Mouse (Mus musculus) large intestine, adult 2 months (tissue): Measurements from ENCODE around the gene Abi3. TPM values are rescaled to one million over a fixed set of nuclear protein-coding genes. Genes with fewer than 3 reads are reported as not detected.
"Not testable (repeated sequence)": the region's sequence is repeated elsewhere in the genome, so short reads cannot be mapped to it uniquely, and the experiment has no call there.

ENCODE experiments used
- DNase-seq: peaks from one replicate; pipeline ENCODE4 v3.0.0-alpha.2; 2012; ENCODE audit warnings: low read depth, low spot score
- WGBS: fragments of 180-500 bp; shearing (Covaris S2); methylation state at CpG from one replicate; pipeline ENCODE4 v1.1.7; 2018; 5-methylcytosine and 5-hydroxymethylcytosine counted together
- polyA plus RNA-seq: library from polyadenylated mRNA; depleted of rRNA; stranded (reverse); fragments of >200 nt; gene quantifications from 2 replicates; pipeline ENCODE4 v1.2.3, GENCODE M21; 2012; rRNA removed

The Abi3 gene
- polyA plus RNA-seq, result 37.9 and 40.6 TPM in 2 replicates

DNA sequence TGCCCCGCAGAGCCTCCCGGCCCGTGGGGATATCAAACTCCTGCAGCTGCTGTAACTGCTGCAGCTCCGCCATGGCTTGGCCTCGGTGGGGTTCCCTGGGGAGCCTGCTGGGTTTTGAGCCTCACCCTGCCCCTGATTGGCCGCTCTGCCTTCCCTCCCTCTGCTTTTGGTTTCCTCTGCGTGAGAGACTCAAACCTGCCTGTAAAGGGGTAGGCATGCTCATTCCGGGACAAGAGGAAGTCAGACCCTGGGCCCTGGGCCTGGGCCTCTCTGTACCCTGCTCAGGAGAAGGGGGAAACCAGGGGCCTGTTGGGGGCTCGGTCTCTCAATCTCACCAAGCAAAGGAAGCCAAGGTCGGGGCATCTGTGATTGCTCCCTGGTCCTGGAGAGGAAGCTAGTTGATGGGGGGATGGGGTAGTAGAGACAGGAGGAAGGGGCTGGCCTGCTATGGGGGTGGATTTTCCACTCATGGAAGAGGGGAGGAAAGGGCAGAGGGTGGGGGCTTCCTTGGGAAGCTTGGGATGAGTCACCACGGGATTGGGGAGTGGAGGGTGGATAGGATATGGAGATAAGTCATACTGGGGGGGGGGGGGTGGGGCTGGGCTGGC is at the start of gene Abi3:
Abi3 (minus strand) TSS at position 403 of the 608 bp plus-strand sequence.
- 49% methylated on average over 11 of the region's 11 CpGs for WGBS

GRCm38 (mm10) chr11:95890462-95891051 is 48.3 kb upstream of the Abi3 start:
- 75% methylated on average over 2 of the region's 2 CpGs for WGBS
- no peak for DNase-seq

More for the DNA sequence above, at the start of gene Abi3:
- DNase-seq, result no peak

DNA sequence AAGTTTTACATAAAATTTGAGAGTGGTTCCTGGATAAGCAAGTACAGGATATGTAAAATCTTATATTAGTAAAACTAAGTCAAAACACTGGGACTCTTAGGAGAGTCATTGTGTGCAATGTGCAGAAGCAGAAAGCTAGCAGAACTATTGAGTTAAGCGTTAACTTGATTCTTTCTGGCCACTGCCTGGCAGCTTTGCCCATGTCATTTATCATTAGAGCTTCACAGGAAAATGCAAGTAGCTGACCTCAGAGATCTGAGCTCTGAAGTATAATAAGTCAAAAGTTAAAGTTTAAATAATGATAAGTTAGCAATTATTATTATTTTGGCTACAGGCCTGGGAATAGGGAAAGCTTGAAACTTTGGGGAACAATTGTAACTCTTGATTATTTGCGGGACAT is 37.6 kb upstream of the Abi3 start:
- DNase-seq, result not testable (repeated sequence)
- 87% methylated on average over 2 of the region's 2 CpGs for WGBS

DNA sequence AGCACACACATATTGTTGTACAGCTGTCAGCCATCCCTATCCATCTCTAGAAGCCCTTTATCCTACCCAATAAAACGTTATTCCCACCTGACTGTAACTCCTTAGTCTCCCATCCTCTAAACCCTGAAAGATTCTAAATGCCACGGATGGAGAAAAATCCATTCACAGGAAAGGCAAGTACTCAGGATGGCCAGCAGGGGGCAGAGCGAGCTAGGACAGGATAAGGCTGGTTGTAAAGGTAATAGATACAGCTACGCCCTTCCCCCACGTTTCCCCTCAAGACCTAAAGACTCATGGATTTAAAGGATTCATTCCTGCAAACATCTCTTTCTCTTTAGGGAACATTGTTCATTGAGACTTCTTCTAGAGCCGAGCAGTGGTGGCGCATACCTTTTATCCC is 34.0 kb upstream of the Abi3 start:
- DNase-seq, result peak; percentile 32
- 29% methylated on average over 7 of the region's 7 CpGs for WGBS

DNA sequence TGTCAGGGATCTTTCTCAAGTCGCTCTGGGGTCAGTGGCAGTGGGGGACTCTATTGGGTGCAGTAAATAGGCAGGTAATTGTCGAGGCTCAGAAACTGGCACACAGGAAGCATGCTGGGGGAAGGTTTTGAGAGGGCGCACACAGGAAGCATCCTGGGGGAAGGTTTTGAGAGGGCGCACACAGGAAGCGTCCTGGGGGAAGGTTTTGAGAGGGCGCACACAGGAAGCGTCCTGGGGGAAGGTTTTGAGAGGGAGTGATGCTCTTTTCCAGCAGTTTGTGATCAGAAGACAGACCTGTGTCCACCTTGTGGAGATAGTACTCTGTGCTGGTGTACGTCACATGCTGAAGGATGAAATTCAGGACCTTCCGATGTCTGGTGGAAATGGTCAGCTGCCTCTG is 33.5 kb upstream of the Abi3 start:
- 64% methylated on average over 9 of the region's 9 CpGs for WGBS
- DNase-seq, result no peak

- 73% methylated on average over 6 of the region's 6 CpGs for WGBS
- no peak for DNase-seq
Observed at GRCm38 (mm10) chr11:95869918-95870470, 27.7 kb upstream of the Abi3 start.

GRCm38 (mm10) chr11:95869442-95869841 is 27.2 kb upstream of the Abi3 start:
- DNase-seq, result no peak
- WGBS, result 73% methylated on average over 4 of the region's 4 CpGs

GRCm38 (mm10) chr11:95861397-95861796 is 19.1 kb upstream of the Abi3 start:
- no peak for DNase-seq
- WGBS, result 94% methylated on average over 8 of the region's 8 CpGs

- DNase-seq, result no peak
- 19% methylated on average over 3 of the region's 3 CpGs for WGBS
Observed at GRCm38 (mm10) chr11:95860071-95860490, 17.8 kb upstream of the Abi3 start.

GRCm38 (mm10) chr11:95859468-95859855 is 17.2 kb upstream of the Abi3 start:
- DNase-seq, result no peak
- WGBS, result under 1% methylated on average over 35 of the region's 35 CpGs

DNA sequence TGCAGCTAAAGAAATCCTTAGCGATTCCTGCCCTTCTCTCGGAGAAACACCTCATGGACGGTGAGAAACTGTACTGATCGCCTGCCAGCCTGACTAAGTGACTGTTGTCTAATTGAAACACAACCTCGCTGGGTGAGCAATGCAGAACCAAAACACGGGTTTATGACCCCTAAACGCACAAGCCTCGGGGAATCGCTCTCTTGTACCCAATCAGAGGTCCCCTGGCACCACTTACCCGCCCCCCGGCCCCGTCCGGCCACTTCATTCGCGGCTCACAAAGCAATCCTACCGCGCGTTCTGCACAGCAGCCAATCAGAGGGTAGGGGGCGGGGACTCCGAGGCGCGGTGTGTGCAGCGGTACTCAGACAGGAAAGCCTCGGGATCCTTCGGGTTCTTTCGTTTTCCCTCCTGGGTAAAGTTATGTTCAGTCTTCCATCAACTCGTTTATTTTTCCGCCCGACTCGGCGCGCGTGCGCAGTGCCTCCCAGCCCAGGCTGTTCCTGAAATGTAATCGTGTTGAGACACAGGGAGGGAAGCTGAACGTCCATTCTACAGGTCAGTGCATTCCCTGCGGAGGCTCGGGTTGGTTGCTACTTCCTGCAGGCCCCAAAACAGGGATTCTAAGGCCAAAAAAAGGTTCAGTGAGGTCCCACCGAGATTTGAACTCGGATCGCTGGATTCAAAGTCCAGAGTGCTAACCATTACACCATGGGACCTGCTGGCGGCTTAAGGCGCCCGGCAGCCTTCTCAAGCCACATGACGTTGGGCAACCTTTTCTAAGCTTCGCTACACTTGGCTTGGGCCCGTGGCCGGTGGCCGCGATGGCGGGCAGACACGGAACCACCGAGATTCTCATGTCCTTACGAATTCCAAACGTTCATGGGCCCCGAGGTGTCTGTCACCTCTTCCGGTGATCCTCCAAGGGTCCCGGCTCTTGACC is 16.5 kb upstream of the Abi3 start:
- under 1% methylated on average over 58 of the region's 58 CpGs for whole genome bisulfite sequencing
- DNase-seq, result peak; percentile 96

GRCm38 (mm10) chr11:95857716-95858527 is 15.6 kb upstream of the Abi3 start:
- WGBS, result 18% methylated on average over 21 of the region's 21 CpGs
- no peak for DNase-seq

DNA sequence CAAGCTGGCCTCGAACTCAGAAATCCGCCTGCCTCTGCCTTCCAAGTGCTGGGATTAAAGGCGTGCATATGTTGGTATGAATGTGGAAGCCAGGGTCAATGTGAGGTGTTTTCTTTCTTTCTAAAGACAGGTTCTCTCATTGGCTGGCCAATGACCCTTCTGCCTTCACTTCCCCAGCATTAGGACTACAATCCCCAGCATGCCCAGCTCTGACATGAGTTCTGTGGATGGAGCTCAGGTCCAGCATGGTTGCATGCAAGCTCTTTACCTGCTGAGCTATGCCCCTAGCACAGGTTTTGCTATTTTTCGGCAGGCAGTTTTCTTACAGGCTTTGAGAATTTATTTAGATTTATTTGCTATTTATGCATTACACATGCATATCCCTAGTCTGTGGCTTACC is 15.0 kb upstream of the Abi3 start:
- no peak for DNase-seq
- 87% methylated on average over 4 of the region's 4 CpGs for WGBS

GRCm38 (mm10) chr11:95853684-95854083 is 11.4 kb upstream of the Abi3 start:
- no peak for DNase-seq
- WGBS, result 33% methylated on average over 5 of the region's 5 CpGs

GRCm38 (mm10) chr11:95850898-95851297 is 8.6 kb upstream of the Abi3 start:
- no peak for DNase-seq
- 86% methylated on average over 2 of the region's 2 CpGs for WGBS

- no peak for DNase-seq
- WGBS, result 65% methylated on average over 4 of the region's 4 CpGs
Observed at GRCm38 (mm10) chr11:95844935-95845334, 2.7 kb upstream of the Abi3 start.

- no peak for DNase-seq
- WGBS, result 54% methylated on average over 6 of the region's 6 CpGs
Observed at GRCm38 (mm10) chr11:95843421-95843950, 1.2 kb upstream of the Abi3 start.

DNA sequence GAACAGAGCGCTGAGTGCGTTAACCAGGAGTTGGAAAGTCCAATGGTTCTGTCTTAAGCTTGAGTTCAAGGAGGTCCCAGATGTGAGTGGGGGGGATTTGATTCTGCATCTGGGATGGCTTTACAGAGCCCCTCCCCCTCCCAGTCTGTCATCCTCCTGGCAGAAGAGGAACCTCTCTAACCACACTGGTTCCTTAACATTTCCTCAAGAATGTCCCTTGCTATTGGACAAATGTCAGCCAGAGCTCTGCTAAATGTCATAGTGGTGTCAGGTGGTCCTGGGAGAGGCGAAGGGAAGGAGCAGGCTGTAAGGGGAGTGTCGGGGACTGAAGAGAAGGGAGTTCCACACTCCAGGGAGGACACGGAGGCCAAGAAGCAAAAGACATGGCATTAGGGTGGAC is 677 bp upstream of the Abi3 start:
- WGBS, result 75% methylated on average over 5 of the region's 5 CpGs
- no peak for DNase-seq

GRCm38 (mm10) chr11:95841498-95841830 is 812 bp downstream of the Abi3 start:
- WGBS, result 77% methylated on average over 10 of the region's 10 CpGs

More at GRCm38 (mm10) chr11:95841498-95841830, 812 bp downstream of the Abi3 start:
- no peak for DNase-seq
